Mouse (Mus musculus) olfactory bulb, adult 2 months (tissue): ENCODE data around the gene Yaf2. TPM values are rescaled to one million over a fixed set of nuclear protein-coding genes. Genes with fewer than 3 reads are reported as not detected.

Source experiments
- H3K27ac ChIP-seq: fragments of 200-500 bp; 2 replicates; pipeline ENCODE4 v1.5.1; 2012; ENCODE audit warnings: low read depth, low read length; ENCODE audit not compliant: insufficient read depth
- H3K4me1 ChIP-seq: fragments of 200-500 bp; 2 replicates; pipeline ENCODE4 v1.6.1; 2012; ENCODE audit warnings: low read length; ENCODE audit not compliant: control insufficient read depth, insufficient read depth
- H3K4me3 ChIP-seq: fragments of 200-500 bp; 2 replicates; pipeline ENCODE4 v1.5.1; 2012; ENCODE audit warnings: mild to moderate bottlenecking, low read depth, low read length, moderate library complexity; ENCODE audit not compliant: insufficient read depth
- CTCF ChIP-seq: fragments of 200-500 bp; IDR thresholded peaks from 2 replicates; pipeline ENCODE4 v1.5.1; 2012; ENCODE audit warnings: low read depth, mild to moderate bottlenecking, low read length, moderate library complexity; ENCODE audit not compliant: insufficient read depth
- POLR2A ChIP-seq: fragments of 200-500 bp; IDR thresholded peaks from 2 replicates; pipeline ENCODE4 v1.6.1; 2012; ENCODE audit warnings: mild to moderate bottlenecking, low read depth, low read length, moderate library complexity; ENCODE audit not compliant: insufficient read depth
- WGBS: fragments of 180-500 bp; shearing (Covaris S2); methylation state at CpG from one replicate; pipeline ENCODE4 v1.1.7; 2018; 5-methylcytosine and 5-hydroxymethylcytosine counted together
- polyA plus RNA-seq: library from polyadenylated mRNA; stranded (reverse); fragments of >200 nt; gene quantifications from 2 replicates; pipeline ENCODE4 v1.2.4, GENCODE M21; 2012; ENCODE audit warnings: low replicate concordance; ENCODE audit not compliant: missing spikeins, insufficient read depth, insufficient read length

Yaf2 gene
- polyA plus RNA-seq, 1 experiment: not detected

- no peak overlapping the region for H3K27ac ChIP-seq
- peaks cover 7% of the 10 kb centered on the region; the same call in 1 of the 2 replicates for H3K4me1 ChIP-seq
- no peak for TF ChIP-seq CTCF
- TF ChIP-seq POLR2A: no peak
- H3K4me3 ChIP-seq: no peak overlapping the region
- 21% methylated on average over 2 of the region's 2 CpGs for WGBS
Observed at GRCm38 (mm10) chr15:93265728-93266127, 71.0 kb downstream of the Yaf2 start.

- Histone ChIP-seq H3K4me1 (peaks cover 7% of the 10 kb centered on the region; the same call in 1 of the 2 replicates), H3K4me3 (no peak overlapping the region), H3K27ac (no peak overlapping the region)
- WGBS: 71% methylated on average over 3 of the region's 3 CpGs
- no peak for TF ChIP-seq CTCF
- TF ChIP-seq POLR2A: no peak
Observed at GRCm38 (mm10) chr15:93265231-93265630, 71.5 kb downstream of the Yaf2 start.

- Histone ChIP-seq H3K4me3 (no peak overlapping the region), H3K27ac (no peak overlapping the region), H3K4me1 (peaks cover 7% of the 10 kb centered on the region; the same call in 1 of the 2 replicates)
- no peak for TF ChIP-seq CTCF
- no peak for TF ChIP-seq POLR2A
- WGBS: 85% methylated on average over 3 of the region's 3 CpGs
Observed at GRCm38 (mm10) chr15:93264221-93264620, 72.5 kb downstream of the Yaf2 start.

- 71% methylated on average over 7 of the region's 7 CpGs for WGBS
- H3K4me3 ChIP-seq: no peak overlapping the region
- H3K4me1 ChIP-seq: peaks cover 7% of the 10 kb centered on the region; the same call in 1 of the 2 replicates
- no peak overlapping the region for H3K27ac ChIP-seq
- no peak for TF ChIP-seq POLR2A
- no peak for TF ChIP-seq CTCF
Observed at GRCm38 (mm10) chr15:93263566-93263965, 73.2 kb downstream of the Yaf2 start.

- no peak overlapping the region for H3K4me3 ChIP-seq
- WGBS: 48% methylated on average over 5 of the region's 5 CpGs
- H3K27ac ChIP-seq: no peak overlapping the region
- H3K4me1 ChIP-seq: peaks cover 7% of the 10 kb centered on the region; the same call in 1 of the 2 replicates
- no peak for TF ChIP-seq POLR2A
- no peak for TF ChIP-seq CTCF
Observed at GRCm38 (mm10) chr15:93262818-93263217, 73.9 kb downstream of the Yaf2 start.

GRCm38 (mm10) chr15:93262274-93262673 is 74.5 kb downstream of the Yaf2 start:
- WGBS: 74% methylated on average over 5 of the region's 5 CpGs
- Histone ChIP-seq H3K4me3 (no peak overlapping the region), H3K27ac (no peak overlapping the region), H3K4me1 (peaks cover 7% of the 10 kb centered on the region; the same call in 1 of the 2 replicates)
- TF ChIP-seq CTCF: no peak
- no peak for TF ChIP-seq POLR2A

GRCm38 (mm10) chr15:93259933-93260332 is 76.8 kb downstream of the Yaf2 start:
- WGBS: 74% methylated on average over 8 of the region's 8 CpGs
- peaks cover 6% of the 10 kb centered on the region; the same call in 1 of the 2 replicates for H3K4me1 ChIP-seq

GRCm38 (mm10) chr15:93255295-93255694 is 81.4 kb downstream of the Yaf2 start:
- Histone ChIP-seq H3K27ac (no peak overlapping the region), H3K4me1 (peaks cover 2% of the 10 kb centered on the region; the same call in 1 of the 2 replicates), H3K4me3 (no peak overlapping the region)
- 91% methylated on average over 10 of the region's 10 CpGs for WGBS
- TF ChIP-seq CTCF (no peak), POLR2A (no peak)

More at GRCm38 (mm10) chr15:93259933-93260332, 76.8 kb downstream of the Yaf2 start:
- no peak overlapping the region for H3K27ac ChIP-seq
- H3K4me3 ChIP-seq: no peak overlapping the region
- TF ChIP-seq CTCF (no peak), POLR2A (no peak)

- no peak for TF ChIP-seq POLR2A
- no peak for TF ChIP-seq CTCF
- no peak overlapping the region for H3K4me3 ChIP-seq
- 82% methylated on average over 8 of the region's 8 CpGs for WGBS
- H3K27ac ChIP-seq: no peak overlapping the region
- H3K4me1 ChIP-seq: peaks cover 2% of the 10 kb centered on the region; the same call in 1 of the 2 replicates
Observed at GRCm38 (mm10) chr15:93253172-93253571, 83.6 kb downstream of the Yaf2 start.
